Comparison of ENCODE assay signal across 9 mouse cellular contexts in genomic region chr6:50937094-50937493, GRCm38 (mm10).
A peak's percentile ranks its signal among the peaks of the same experiment; 100 is the strongest.
DNase-seq lines count a peak whose midpoint lies in the region; ATAC-seq and TF ChIP-seq lines count a peak whose summit lies in the region.
"Had no signal": no experiment of that assay in that cellular context is flagged by ENCODE, and none has a peak within 500 bp of the region (broad histone marks: within the 10 kb centered on the region; RNA-seq: fewer than 3 reads in every experiment).

No protein-coding gene starts in this region.

- no peak overlapping the region for H3K27ac ChIP-seq in midbrain, embryonic 14.5 days (replicated peaks; ENCODE audit: low read depth, low read length)
- H3K27ac ChIP-seq in midbrain, embryonic 13.5 days, result no peak overlapping the region
- no peak overlapping the region for H3K27ac ChIP-seq in bone marrow macrophage, adult 2 months (ENCODE audit: insufficient read depth, low read depth, low read length)
- H3K27ac ChIP-seq in embryonic facial prominence, embryonic 15.5 days (replicated peaks), result peak overlapping the region; percentile 60; the same call in 1 of the 2 replicates
- H3K27ac ChIP-seq in liver, embryonic 14.5 days, result no peak overlapping the region

- 34% methylated on average over 9 of the region's 9 CpGs for WGBS in midbrain, embryonic 14.5 days
- WGBS in midbrain, embryonic 13.5 days, result 31% methylated on average over 9 of the region's 9 CpGs
- WGBS in embryonic facial prominence, embryonic 15.5 days, result 18% methylated on average over 9 of the region's 9 CpGs
- WGBS in liver, embryonic 14.5 days (ENCODE audit: insufficient replicate concordance), result 21% methylated on average over 9 of the region's 9 CpGs

- no peak for TF ChIP-seq EP300 in liver, embryonic 14.5 days (IDR thresholded peaks at IDR 0.05; ENCODE audit: low read depth)

- no peaks in the 10 kb centered on the region for H3K9me3 ChIP-seq in midbrain, embryonic 14.5 days (ENCODE audit: control insufficient read depth, low read length)
- H3K9me3 ChIP-seq in midbrain, embryonic 13.5 days, result no peaks in the 10 kb centered on the region
- no peaks in the 10 kb centered on the region for H3K9me3 ChIP-seq in embryonic facial prominence, embryonic 15.5 days (replicated peaks)
- H3K9me3 ChIP-seq in liver, embryonic 14.5 days (ENCODE audit: control insufficient read depth, low read length), result no peaks in the 10 kb centered on the region
- H3K9me3 ChIP-seq: stomach, embryonic 15.5 days had no signal

- TF ChIP-seq CTCF in bone marrow macrophage, adult 2 months (IDR thresholded peaks at IDR 0.05; ENCODE audit: low read depth, low read length), result peak; percentile 100
- TF ChIP-seq CTCF in liver, embryonic 14.5 days (IDR thresholded peaks at IDR 0.05; ENCODE audit: low read depth), result peak; percentile 100

- no peak overlapping the region for H3K9ac ChIP-seq in midbrain, embryonic 14.5 days (replicated peaks; ENCODE audit: low read length)
- no peak overlapping the region for H3K9ac ChIP-seq in midbrain, embryonic 13.5 days (replicated peaks)
- H3K9ac ChIP-seq in embryonic facial prominence, embryonic 15.5 days, result no peak overlapping the region
- no peak overlapping the region for H3K9ac ChIP-seq in liver, embryonic 14.5 days (replicated peaks)
- H3K9ac ChIP-seq: stomach, embryonic 15.5 days had no signal

- H3K27me3 ChIP-seq in midbrain, embryonic 14.5 days (ENCODE audit: control insufficient read depth, insufficient read depth, low read length), result 0 out of 2 replicates have a peak, but pooled peaks cover 3% of the 10 kb centered on the region
- H3K27me3 ChIP-seq in midbrain, embryonic 13.5 days, result no peaks in the 10 kb centered on the region
- no peaks in the 10 kb centered on the region for H3K27me3 ChIP-seq in embryonic facial prominence, embryonic 15.5 days
- no peaks in the 10 kb centered on the region for H3K27me3 ChIP-seq in liver, embryonic 14.5 days (ENCODE audit: control insufficient read depth, insufficient read depth, low read length)

- H3K4me2 ChIP-seq in midbrain, embryonic 14.5 days (ENCODE audit: low read length), result no peak overlapping the region
- H3K4me2 ChIP-seq in midbrain, embryonic 13.5 days (replicated peaks), result no peak overlapping the region
- H3K4me2 ChIP-seq in embryonic facial prominence, embryonic 15.5 days (replicated peaks), result no peak overlapping the region
- no peak overlapping the region for H3K4me2 ChIP-seq in liver, embryonic 14.5 days (ENCODE audit: low read depth)
- H3K4me2 ChIP-seq: stomach, embryonic 15.5 days had no signal

- H3K36me3 ChIP-seq in midbrain, embryonic 14.5 days (ENCODE audit: control insufficient read depth, insufficient read depth, low read length), result no peaks in the 10 kb centered on the region
- H3K36me3 ChIP-seq in midbrain, embryonic 13.5 days, result no peaks in the 10 kb centered on the region
- H3K36me3 ChIP-seq in embryonic facial prominence, embryonic 15.5 days, result no peaks in the 10 kb centered on the region
- no peaks in the 10 kb centered on the region for H3K36me3 ChIP-seq in liver, embryonic 14.5 days (replicated peaks; ENCODE audit: control insufficient read depth, insufficient read depth, low read depth)
- H3K36me3 ChIP-seq: stomach, embryonic 15.5 days had no signal

- no peak for ATAC-seq in midbrain, embryonic 14.5 days (ENCODE audit: low FRiP score, low TSS enrichment)
- ATAC-seq in midbrain, embryonic 13.5 days, result no peak
- no peak for ATAC-seq in embryonic facial prominence, embryonic 15.5 days (ENCODE audit: insufficient number of reproducible peaks, low FRiP score, low TSS enrichment, low read depth)
- ATAC-seq in liver, embryonic 14.5 days (ENCODE audit: insufficient read depth), result no peak

- peaks cover 10% of the 10 kb centered on the region for H3K4me1 ChIP-seq in midbrain, embryonic 14.5 days (ENCODE audit: control insufficient read depth, insufficient read depth, low read length)
- H3K4me1 ChIP-seq in midbrain, embryonic 13.5 days (replicated peaks), result peaks cover 20% of the 10 kb centered on the region
- H3K4me1 ChIP-seq in bone marrow macrophage, adult 2 months (ENCODE audit: control insufficient read depth, insufficient read depth, low read length), result no peaks in the 10 kb centered on the region
- peaks cover 16% of the 10 kb centered on the region for H3K4me1 ChIP-seq in embryonic facial prominence, embryonic 15.5 days
- H3K4me1 ChIP-seq in liver, embryonic 14.5 days (replicated peaks; ENCODE audit: control insufficient read depth in 2 of 2, insufficient read depth in 2 of 2, low read length in 1 of 2), result no peaks in the 10 kb centered on the region
- H3K4me1 ChIP-seq: stomach, embryonic 15.5 days had no signal

- no peak overlapping the region for H3K4me3 ChIP-seq in midbrain, embryonic 14.5 days (replicated peaks; ENCODE audit: low read depth, low read length)
- H3K4me3 ChIP-seq in midbrain, embryonic 13.5 days (replicated peaks), result no peak overlapping the region
- H3K4me3 ChIP-seq in bone marrow macrophage, adult 2 months (ENCODE audit: insufficient read depth, low read length), result no peak overlapping the region
- H3K4me3 ChIP-seq in embryonic facial prominence, embryonic 15.5 days (replicated peaks), result no peak overlapping the region
- no peak overlapping the region for H3K4me3 ChIP-seq in liver, embryonic 14.5 days (ENCODE audit: insufficient read depth in 1 of 2, low read depth in 2 of 2, low read length in 2 of 2)
- H3K4me3 ChIP-seq: stomach, embryonic 15.5 days had no signal

- TF ChIP-seq POLR2A in bone marrow macrophage, adult 2 months (IDR thresholded peaks at IDR 0.05; ENCODE audit: borderline replicate concordance, low read depth, low read length), result no peak

- peak; percentile 89 for DNase-seq in midbrain, embryonic 14.5 days
- peak; percentile 89 for DNase-seq in kidney, postnatal 10 days
- peak; percentile 22 to 35 (median 24) for DNase-seq in liver, embryonic 14.5 days (ENCODE audit: low read depth in 3 of 3, low spot score in 3 of 3)
- peak; percentile 72 to 81 for DNase-seq in right cerebral cortex, postnatal 10 days (ENCODE audit: low spot score in 2 of 2)
- DNase-seq in urinary bladder, postnatal 36 days (ENCODE audit: low spot score in 2 of 2), result peak; percentile 55 to 75

Comparison
In these comparisons a context has a peak if more than half of its experiments do, and no peak if none do; other contexts are left out.
1. DNase-seq: peak in every context shown above with its lines; median percentile 89 in midbrain, embryonic 14.5 days; 89 in kidney, postnatal 10 days; 76 in right cerebral cortex, postnatal 10 days; 65 in urinary bladder, postnatal 36 days; 24 in liver, embryonic 14.5 days.